Mouse (Mus musculus): ENCODE data around the gene Dnajb1. TPM values are rescaled to one million over a fixed set of nuclear protein-coding genes. Genes with fewer than 3 reads are reported as not detected.
A peak's percentile ranks its signal among the peaks of the same experiment; 100 is the strongest.

Gene Dnajb1
- polyA plus RNA-seq, 1 experiment from 2014 or later, result 78.0 TPM

GRCm38 (mm10) chr8:83608398-83608829, 421 bp downstream of the Dnajb1 start:
- WGBS, result under 1% methylated on average over 51 of the region's 51 CpGs
- Histone ChIP-seq H3K36me3 (peaks cover 40% of the 10 kb centered on the region), H3K4me1 (peaks cover 18% of the 10 kb centered on the region), H3K27ac (peak overlapping the region; percentile 95), H3K27me3 (ENCODE audit: low read depth, poor library complexity, severe bottlenecking) (no peaks in the 10 kb centered on the region), H3K4me3 (peak overlapping the region; percentile 68), H3K9me3 (replicated peaks) (no peaks in the 10 kb centered on the region)
- DNase-seq (ENCODE audit: low spot score), result peak; percentile 83

GRCm38 (mm10) chr8:83609086-83609485, 1.1 kb downstream of the Dnajb1 start:
- 43% methylated on average over 9 of the region's 9 CpGs for whole genome bisulfite sequencing

DNA sequence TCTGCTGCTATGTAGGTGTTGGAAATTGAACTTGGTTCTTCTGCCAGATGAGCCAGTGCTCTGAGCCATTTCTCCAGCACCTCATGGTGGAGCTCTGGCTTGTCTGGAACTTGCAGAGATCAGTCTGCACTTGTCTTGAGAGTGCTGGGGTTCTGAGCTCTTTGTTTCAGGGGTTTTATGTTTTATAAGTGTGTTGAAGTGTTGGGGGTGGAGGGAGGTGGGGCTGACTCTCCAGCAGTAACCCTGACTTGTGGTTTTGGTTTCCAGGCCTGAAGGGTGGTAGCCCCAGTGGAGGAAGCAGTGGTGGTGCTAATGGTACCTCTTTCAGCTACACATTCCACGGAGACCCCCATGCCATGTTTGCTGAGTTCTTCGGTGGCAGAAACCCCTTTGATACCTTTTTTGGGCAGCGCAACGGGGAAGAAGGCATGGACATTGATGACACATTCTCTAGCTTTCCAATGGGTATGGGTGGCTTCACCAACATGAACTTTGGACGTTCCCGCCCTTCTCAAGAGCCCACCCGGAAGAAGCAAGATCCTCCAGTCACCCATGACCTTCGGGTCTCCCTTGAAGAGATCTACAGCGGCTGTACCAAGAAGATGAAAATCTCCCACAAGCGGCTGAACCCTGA, 1.7 kb downstream of the Dnajb1 start:
- H3K4me3 ChIP-seq, result peak overlapping the region; percentile 68
- no peak for DNase-seq (ENCODE audit: low spot score)
- no peaks in the 10 kb centered on the region for H3K9me3 ChIP-seq (replicated peaks)
- H3K27ac ChIP-seq, result no peak overlapping the region
- WGBS, result 89% methylated on average over 10 of the region's 10 CpGs
- H3K36me3 ChIP-seq, result peaks cover 51% of the 10 kb centered on the region
- H3K4me1 ChIP-seq, result peaks cover 18% of the 10 kb centered on the region
- H3K27me3 ChIP-seq (ENCODE audit: low read depth, poor library complexity, severe bottlenecking), result no peaks in the 10 kb centered on the region

More at GRCm38 (mm10) chr8:83609086-83609485, 1.1 kb downstream of the Dnajb1 start:
- Histone ChIP-seq H3K36me3 (peaks cover 47% of the 10 kb centered on the region), H3K27ac (peak overlapping the region; percentile 95), H3K4me1 (peaks cover 18% of the 10 kb centered on the region), H3K9me3 (replicated peaks) (no peaks in the 10 kb centered on the region), H3K27me3 (ENCODE audit: low read depth, poor library complexity, severe bottlenecking) (no peaks in the 10 kb centered on the region), H3K4me3 (peak overlapping the region; percentile 68)
- no peak for DNase-seq (ENCODE audit: low spot score)

DNA sequence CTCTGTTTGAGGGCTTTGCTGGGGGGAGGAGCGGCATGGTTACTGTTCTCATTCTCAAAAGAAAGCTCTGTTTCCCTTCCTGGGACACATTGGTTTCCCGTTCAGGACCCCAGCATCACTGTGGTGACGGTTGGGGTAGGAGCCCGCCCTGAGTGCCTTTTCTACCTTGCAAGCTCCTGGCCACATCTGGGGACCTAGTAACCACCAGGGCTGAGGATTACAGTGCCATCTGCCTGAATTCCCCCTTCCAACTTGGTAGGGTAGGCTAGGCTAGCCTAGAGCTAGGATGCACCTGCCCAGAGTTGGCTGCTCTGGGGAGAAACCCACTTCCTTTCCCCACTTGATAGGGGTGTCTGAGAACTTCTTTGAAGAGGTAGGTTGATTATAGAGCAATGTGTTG, 3.9 kb downstream of the Dnajb1 start:
- H3K36me3 ChIP-seq, result peaks cover 53% of the 10 kb centered on the region
- 99% methylated on average over 4 of the region's 4 CpGs for WGBS
- H3K4me3 ChIP-seq, result no peak overlapping the region
- no peaks in the 10 kb centered on the region for H3K27me3 ChIP-seq (ENCODE audit: low read depth, poor library complexity, severe bottlenecking)
- no peak overlapping the region for H3K27ac ChIP-seq
- H3K9me3 ChIP-seq (replicated peaks), result no peaks in the 10 kb centered on the region
- H3K4me1 ChIP-seq, result peaks cover 17% of the 10 kb centered on the region
- no peak for DNase-seq (ENCODE audit: low spot score)

DNA sequence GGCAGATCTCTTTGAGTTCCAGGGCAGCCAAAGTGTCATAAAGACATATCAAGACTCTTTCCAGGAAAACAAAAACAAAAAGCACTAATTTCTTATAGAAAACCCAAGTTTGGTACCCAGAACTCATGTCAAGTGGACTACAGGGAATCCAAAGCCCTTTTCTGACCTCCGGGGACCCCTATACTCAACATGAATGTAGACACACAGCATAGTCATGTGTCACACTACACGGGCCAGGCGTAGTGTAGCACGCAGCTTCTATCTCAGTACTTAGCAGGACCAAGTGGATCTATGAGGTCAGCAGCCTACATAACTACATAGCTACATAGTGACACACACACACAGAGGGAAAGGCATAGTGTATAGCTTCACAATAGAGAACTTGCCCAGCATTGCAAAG, 5.7 kb downstream of the Dnajb1 start:
- Histone ChIP-seq H3K4me1 (peaks cover 11% of the 10 kb centered on the region), H3K27ac (no peak overlapping the region), H3K9me3 (replicated peaks) (no peaks in the 10 kb centered on the region), H3K4me3 (no peak overlapping the region), H3K27me3 (ENCODE audit: low read depth, poor library complexity, severe bottlenecking) (no peaks in the 10 kb centered on the region), H3K36me3 (peaks cover 53% of the 10 kb centered on the region)
- 95% methylated on average over 4 of the region's 4 CpGs for WGBS
- DNase-seq (ENCODE audit: low spot score), result no peak

DNA sequence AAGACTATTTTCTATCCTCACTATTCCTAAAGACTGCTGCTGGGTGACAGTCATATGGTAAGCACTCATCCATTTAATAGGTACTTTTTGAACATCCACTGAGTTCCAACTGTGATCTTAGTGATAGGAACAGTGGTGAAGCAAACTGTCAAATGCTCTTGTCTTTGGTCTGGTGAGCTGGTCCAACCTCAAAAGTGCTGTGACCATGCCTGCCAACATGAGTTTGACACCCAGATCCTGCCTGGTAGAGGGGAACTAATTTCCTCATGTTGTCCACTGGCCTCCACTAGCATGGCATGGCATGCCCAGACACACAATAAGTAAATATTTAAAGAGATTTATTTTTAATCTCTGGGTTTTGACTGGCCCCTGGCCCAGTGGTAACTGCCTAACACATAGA, 8.6 kb downstream of the Dnajb1 start:
- no peak overlapping the region for H3K27ac ChIP-seq
- H3K4me3 ChIP-seq, result no peak overlapping the region
- H3K36me3 ChIP-seq, result peaks cover 31% of the 10 kb centered on the region
- H3K4me1 ChIP-seq, result 0 out of 2 replicates have a peak, but pooled peaks cover under 1% of the 10 kb centered on the region
- H3K27me3 ChIP-seq (ENCODE audit: low read depth, poor library complexity, severe bottlenecking), result no peaks in the 10 kb centered on the region
- DNase-seq (ENCODE audit: low spot score), result no peak
- no peaks in the 10 kb centered on the region for H3K9me3 ChIP-seq (replicated peaks)

GRCm38 (mm10) chr8:83617111-83617510, 9.1 kb downstream of the Dnajb1 start:
- no peak overlapping the region for H3K27ac ChIP-seq
- no peaks in the 10 kb centered on the region for H3K9me3 ChIP-seq (replicated peaks)
- no peak overlapping the region for H3K4me3 ChIP-seq
- peaks cover 26% of the 10 kb centered on the region for H3K36me3 ChIP-seq
- H3K4me1 ChIP-seq, result peaks cover 5% of the 10 kb centered on the region; the same call in 1 of the 2 replicates
- DNase-seq (ENCODE audit: low spot score), result no peak
- WGBS, result 88% methylated on average over 2 of the region's 2 CpGs
- H3K27me3 ChIP-seq (ENCODE audit: low read depth, poor library complexity, severe bottlenecking), result no peaks in the 10 kb centered on the region

- Histone ChIP-seq H3K9me3 (replicated peaks) (no peaks in the 10 kb centered on the region), H3K27me3 (ENCODE audit: low read depth, poor library complexity, severe bottlenecking) (no peaks in the 10 kb centered on the region), H3K4me1 (peaks cover 10% of the 10 kb centered on the region; the same call in 1 of the 2 replicates), H3K27ac (no peak overlapping the region), H3K36me3 (peaks cover 11% of the 10 kb centered on the region), H3K4me3 (no peak overlapping the region)
- 93% methylated on average over 2 of the region's 2 CpGs for WGBS
- DNase-seq (ENCODE audit: low spot score), result no peak
These were observed 10.6 kb downstream of the Dnajb1 start for GRCm38 (mm10) chr8:83618566-83618965.

DNA sequence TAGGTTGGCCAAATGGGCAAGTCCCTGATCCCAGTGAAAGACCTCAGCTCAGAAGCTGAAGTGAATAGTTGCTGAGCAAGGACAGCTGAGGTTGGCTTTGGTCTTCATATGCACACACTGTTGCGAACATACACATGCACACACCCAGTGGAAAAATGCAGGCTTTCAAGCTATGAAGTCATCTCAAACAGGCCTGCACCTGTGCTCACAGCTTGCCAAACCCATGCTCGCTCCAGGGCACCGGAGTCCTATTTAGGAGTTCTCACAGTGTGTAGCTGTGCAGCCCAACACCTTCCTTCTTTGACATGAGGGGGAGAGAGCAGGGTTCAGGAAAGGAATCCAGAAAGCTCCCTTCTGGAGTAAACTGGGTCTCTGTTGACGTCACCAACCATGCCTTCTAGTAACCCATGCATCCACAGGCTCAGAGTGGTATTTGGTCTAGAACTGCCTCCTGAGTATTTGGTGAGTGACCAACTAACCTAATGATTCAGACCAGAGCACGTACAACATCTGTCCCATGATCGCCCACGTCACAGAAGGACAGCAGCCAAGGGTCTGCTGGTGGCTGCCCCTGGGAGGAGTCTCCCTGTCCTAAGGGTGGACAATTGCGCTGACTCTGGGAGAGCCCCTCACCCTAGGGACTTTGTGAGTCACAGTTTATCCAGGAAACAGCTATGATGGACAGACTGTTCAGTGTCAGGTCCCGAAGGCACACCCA, 11.7 kb downstream of the Dnajb1 start:
- Histone ChIP-seq H3K9me3 (replicated peaks) (no peaks in the 10 kb centered on the region), H3K4me3 (no peak overlapping the region), H3K27ac (no peak overlapping the region), H3K36me3 (0 out of 2 replicates have a peak, but pooled peaks cover 2% of the 10 kb centered on the region), H3K4me1 (peaks cover 10% of the 10 kb centered on the region; the same call in 1 of the 2 replicates), H3K27me3 (ENCODE audit: low read depth, poor library complexity, severe bottlenecking) (no peaks in the 10 kb centered on the region)
- 85% methylated on average over 9 of the region's 9 CpGs for WGBS
- no peak for DNase-seq (ENCODE audit: low spot score)

GRCm38 (mm10) chr8:83621691-83622388, 13.8 kb downstream of the Dnajb1 start:
- Histone ChIP-seq H3K4me1 (peaks cover 10% of the 10 kb centered on the region; the same call in 1 of the 2 replicates), H3K27ac (peak overlapping the region; percentile 73; the same call in 1 of the 2 replicates), H3K27me3 (ENCODE audit: low read depth, poor library complexity, severe bottlenecking) (no peaks in the 10 kb centered on the region), H3K4me3 (peak overlapping the region; percentile 53), H3K36me3 (no peaks in the 10 kb centered on the region), H3K9me3 (replicated peaks) (no peaks in the 10 kb centered on the region)
- WGBS, result 55% methylated on average over 15 of the region's 15 CpGs
- DNase-seq (ENCODE audit: low spot score), result no peak

DNA sequence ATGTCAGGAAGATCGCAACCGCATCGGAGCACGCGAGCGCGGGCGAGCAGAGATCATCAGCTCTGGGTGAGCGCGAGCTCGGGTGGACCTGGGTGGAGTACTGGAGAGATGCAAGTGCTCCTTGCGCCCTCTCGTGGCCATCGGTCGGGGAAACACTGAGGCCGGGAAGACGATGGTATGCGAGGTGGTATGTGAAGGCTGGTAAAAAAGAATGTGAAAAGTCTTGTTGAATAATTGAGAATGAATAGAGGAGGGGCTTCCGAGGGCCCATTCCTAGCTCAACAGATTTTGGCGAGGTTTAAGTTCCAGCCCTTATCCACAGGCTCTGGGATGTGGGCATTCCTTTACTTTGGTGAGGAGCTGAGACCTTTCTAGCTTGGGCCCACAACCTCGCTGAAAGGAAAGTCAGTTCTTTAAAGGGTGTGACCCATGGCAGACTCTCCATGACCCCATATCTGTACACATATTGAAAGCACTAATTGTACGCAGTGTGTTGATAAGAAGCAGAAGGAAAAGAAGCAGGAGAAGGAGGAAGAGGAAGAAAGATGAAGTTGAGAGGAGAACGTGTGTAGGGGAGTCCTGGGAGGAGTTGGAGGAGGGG, 14.5 kb downstream of the Dnajb1 start:
- no peaks in the 10 kb centered on the region for H3K27me3 ChIP-seq (ENCODE audit: low read depth, poor library complexity, severe bottlenecking)
- H3K27ac ChIP-seq, result peak overlapping the region; percentile 73; the same call in 1 of the 2 replicates
- 13% methylated on average over 23 of the region's 23 CpGs for WGBS

DNA sequence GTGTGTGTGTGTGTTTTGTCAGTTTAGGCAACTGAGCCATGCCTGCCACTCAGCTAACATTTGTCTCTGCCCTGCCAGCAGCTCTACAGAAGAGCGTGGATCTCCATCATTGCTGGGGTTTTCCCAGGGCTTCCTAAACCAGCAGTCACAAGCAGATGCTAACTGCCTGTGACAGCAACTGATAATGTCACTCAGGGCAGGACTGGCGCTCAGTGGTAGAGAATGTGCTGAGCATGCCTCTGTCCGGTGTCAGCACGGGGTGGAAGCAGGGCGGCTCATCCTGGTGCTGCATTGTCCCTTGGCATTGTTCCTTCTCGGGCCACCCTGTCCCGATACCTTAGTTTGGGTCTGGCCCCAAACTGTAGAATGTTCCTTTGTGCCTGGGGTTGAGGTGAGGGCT, 15.6 kb downstream of the Dnajb1 start:
- DNase-seq (ENCODE audit: low spot score), result no peak
- peaks cover 10% of the 10 kb centered on the region; the same call in 1 of the 2 replicates for H3K4me1 ChIP-seq
- no peaks in the 10 kb centered on the region for H3K36me3 ChIP-seq
- no peak overlapping the region for H3K4me3 ChIP-seq
- H3K27ac ChIP-seq, result no peak overlapping the region
- no peaks in the 10 kb centered on the region for H3K9me3 ChIP-seq (replicated peaks)
- H3K27me3 ChIP-seq (ENCODE audit: low read depth, poor library complexity, severe bottlenecking), result no peaks in the 10 kb centered on the region
- WGBS, result 90% methylated on average over 7 of the region's 7 CpGs

More for the DNA sequence above, 14.5 kb downstream of the Dnajb1 start:
- H3K4me1 ChIP-seq, result peaks cover 10% of the 10 kb centered on the region; the same call in 1 of the 2 replicates
- no peaks in the 10 kb centered on the region for H3K9me3 ChIP-seq (replicated peaks)
- H3K36me3 ChIP-seq, result no peaks in the 10 kb centered on the region
- DNase-seq (ENCODE audit: low spot score), result peak; percentile 91
- H3K4me3 ChIP-seq, result peak overlapping the region; percentile 53

All from limb, embryonic 10.5 days (tissue).